Mouse (Mus musculus): ENCODE measurements around the gene Epb41l3. TPM values are rescaled to one million over a fixed set of nuclear protein-coding genes. Genes with fewer than 3 reads are reported as not detected.

Gene Epb41l3
- polyA plus RNA-seq, 1 experiment from 2014 or later: 91.8 TPM

DNA sequence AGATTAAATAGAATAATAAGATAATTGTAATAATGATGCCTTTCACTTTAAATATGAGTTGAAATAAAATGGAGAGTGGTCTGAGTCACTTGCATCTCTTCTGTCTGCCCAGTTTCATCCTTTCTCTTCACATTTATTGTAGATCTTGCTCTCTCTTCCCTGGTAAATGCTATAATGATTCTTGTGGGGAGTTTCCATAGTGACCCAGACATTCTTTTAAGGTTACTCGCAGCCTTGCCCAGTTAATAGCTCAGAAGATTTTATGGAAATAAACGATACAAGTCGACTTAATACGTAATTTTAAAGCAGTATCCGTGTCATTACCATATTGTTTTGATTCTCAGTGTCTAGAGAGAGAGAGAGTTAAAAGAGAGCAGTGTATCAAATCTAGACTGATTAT, 154.0 kb downstream of the Epb41l3 start:
- no peak overlapping the region for H3K4me2 ChIP-seq
- no peaks in the 10 kb centered on the region for H3K9me3 ChIP-seq
- H3K36me3 ChIP-seq: no peaks in the 10 kb centered on the region
- H3K9ac ChIP-seq: no peak overlapping the region
- H3K27me3 ChIP-seq: no peaks in the 10 kb centered on the region
- peaks cover 41% of the 10 kb centered on the region for H3K4me1 ChIP-seq (replicated peaks)
- H3K27ac ChIP-seq (replicated peaks): peak overlapping the region; percentile 74
- ATAC-seq (ENCODE audit: low FRiP score, low read depth): no peak
- 69% methylated on average over 5 of the region's 5 CpGs for WGBS
- H3K4me3 ChIP-seq: no peak overlapping the region

DNA sequence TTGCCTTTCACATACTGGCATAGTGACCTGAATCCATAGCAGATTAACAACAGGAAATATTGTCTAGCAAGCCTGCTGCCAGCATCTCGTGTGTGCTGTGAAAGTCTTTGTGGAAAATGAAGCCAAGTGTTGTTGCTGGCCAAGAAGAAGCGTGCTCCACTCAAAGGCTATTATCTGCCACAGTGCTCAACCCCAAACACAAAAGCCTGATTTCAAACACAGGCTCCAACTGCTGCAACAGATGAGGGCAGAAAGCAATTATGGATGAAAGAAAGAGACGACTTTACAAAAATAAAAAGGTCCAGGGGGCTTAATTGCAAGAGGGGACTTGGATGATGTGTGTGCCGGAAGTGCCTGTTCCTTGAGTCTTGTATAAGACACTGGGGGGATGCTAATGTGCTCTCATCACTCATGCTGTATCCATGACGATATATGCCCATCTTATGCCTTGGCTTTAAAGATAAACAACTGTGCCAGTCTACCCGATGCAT, 154.7 kb downstream of the Epb41l3 start:
- 14% methylated on average over 6 of the region's 6 CpGs for WGBS
- Histone ChIP-seq H3K27me3 (no peaks in the 10 kb centered on the region), H3K27ac (replicated peaks) (peak overlapping the region; percentile 74), H3K4me3 (no peak overlapping the region), H3K4me2 (0 out of 2 replicates have a peak overlapping the region, but pooled peaks have one; percentile 18), H3K9me3 (no peaks in the 10 kb centered on the region), H3K4me1 (replicated peaks) (peaks cover 41% of the 10 kb centered on the region), H3K9ac (no peak overlapping the region), H3K36me3 (no peaks in the 10 kb centered on the region)
- ATAC-seq (ENCODE audit: low FRiP score, low read depth): peak; percentile 82; the same call in 1 of the 2 replicates

GRCm38 (mm10) chr17:69231360-69231759, 155.9 kb downstream of the Epb41l3 start:
- H3K27me3 ChIP-seq: no peaks in the 10 kb centered on the region
- ATAC-seq (ENCODE audit: low FRiP score, low read depth): no peak
- H3K27ac ChIP-seq (replicated peaks): peak overlapping the region; percentile 2; the same call in 1 of the 2 replicates
- no peaks in the 10 kb centered on the region for H3K36me3 ChIP-seq
- H3K9ac ChIP-seq: no peak overlapping the region
- H3K4me3 ChIP-seq: no peak overlapping the region
- no peaks in the 10 kb centered on the region for H3K9me3 ChIP-seq
- WGBS: 49% methylated on average over 5 of the region's 5 CpGs
- H3K4me2 ChIP-seq: no peak overlapping the region
- H3K4me1 ChIP-seq (replicated peaks): peaks cover 41% of the 10 kb centered on the region

GRCm38 (mm10) chr17:69237172-69237571, 161.7 kb downstream of the Epb41l3 start:
- Histone ChIP-seq H3K4me2 (no peak overlapping the region), H3K4me1 (replicated peaks) (peaks cover under 1% of the 10 kb centered on the region), H3K4me3 (no peak overlapping the region), H3K27me3 (no peaks in the 10 kb centered on the region), H3K27ac (replicated peaks) (no peak overlapping the region), H3K9ac (no peak overlapping the region), H3K36me3 (no peaks in the 10 kb centered on the region), H3K9me3 (no peaks in the 10 kb centered on the region)
- peak; percentile 19; the same call in 1 of the 2 replicates for ATAC-seq (ENCODE audit: low FRiP score, low read depth)
- 100% methylated on average over 3 of the region's 3 CpGs for WGBS

- H3K9ac ChIP-seq: no peak overlapping the region
- H3K9me3 ChIP-seq: no peaks in the 10 kb centered on the region
- no peaks in the 10 kb centered on the region for H3K4me1 ChIP-seq (replicated peaks)
- no peak overlapping the region for H3K4me3 ChIP-seq
- peak; percentile 56; the same call in 1 of the 2 replicates for ATAC-seq (ENCODE audit: low FRiP score, low read depth)
- WGBS: 93% methylated on average over 4 of the region's 4 CpGs
- no peak overlapping the region for H3K27ac ChIP-seq (replicated peaks)
- no peak overlapping the region for H3K4me2 ChIP-seq
- no peaks in the 10 kb centered on the region for H3K36me3 ChIP-seq
- H3K27me3 ChIP-seq: no peaks in the 10 kb centered on the region
Observed at GRCm38 (mm10) chr17:69238810-69239373, 163.4 kb downstream of the Epb41l3 start.

GRCm38 (mm10) chr17:69239423-69239822, 163.9 kb downstream of the Epb41l3 start:
- Histone ChIP-seq H3K4me2 (no peak overlapping the region), H3K9ac (no peak overlapping the region), H3K4me3 (no peak overlapping the region), H3K9me3 (no peaks in the 10 kb centered on the region), H3K4me1 (replicated peaks) (no peaks in the 10 kb centered on the region), H3K27ac (replicated peaks) (no peak overlapping the region), H3K36me3 (no peaks in the 10 kb centered on the region), H3K27me3 (no peaks in the 10 kb centered on the region)
- no peak for ATAC-seq (ENCODE audit: low FRiP score, low read depth)
- 77% methylated on average over 6 of the region's 6 CpGs for WGBS

DNA sequence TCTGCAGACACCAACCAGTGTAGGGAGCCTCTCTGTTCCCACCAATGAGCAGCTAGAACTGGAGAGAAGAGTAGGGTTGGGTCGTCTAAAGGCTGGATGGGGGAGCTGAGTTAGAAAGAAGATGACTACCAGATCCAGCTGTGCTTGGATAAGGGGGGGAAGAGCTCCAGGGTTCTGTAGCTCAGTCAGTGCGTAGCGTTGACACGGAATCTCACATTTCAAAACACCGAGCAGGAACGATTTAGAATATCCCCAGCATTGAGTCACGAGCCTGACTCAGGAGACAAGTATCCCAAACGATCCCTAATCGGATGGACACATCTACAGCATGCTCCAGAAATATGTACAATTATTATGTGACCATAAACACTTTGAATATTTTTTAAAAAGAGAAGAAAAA, 180.4 kb downstream of the Epb41l3 start:
- H3K27me3 ChIP-seq: no peaks in the 10 kb centered on the region
- H3K27ac ChIP-seq (replicated peaks): no peak overlapping the region
- H3K4me2 ChIP-seq: no peak overlapping the region
- no peaks in the 10 kb centered on the region for H3K9me3 ChIP-seq
- H3K4me3 ChIP-seq: no peak overlapping the region
- H3K4me1 ChIP-seq (replicated peaks): no peaks in the 10 kb centered on the region
- H3K9ac ChIP-seq: no peak overlapping the region
- H3K36me3 ChIP-seq: peaks cover 15% of the 10 kb centered on the region; the same call in 1 of the 2 replicates
- 89% methylated on average over 9 of the region's 9 CpGs for WGBS
- ATAC-seq (ENCODE audit: low FRiP score, low read depth): no peak

DNA sequence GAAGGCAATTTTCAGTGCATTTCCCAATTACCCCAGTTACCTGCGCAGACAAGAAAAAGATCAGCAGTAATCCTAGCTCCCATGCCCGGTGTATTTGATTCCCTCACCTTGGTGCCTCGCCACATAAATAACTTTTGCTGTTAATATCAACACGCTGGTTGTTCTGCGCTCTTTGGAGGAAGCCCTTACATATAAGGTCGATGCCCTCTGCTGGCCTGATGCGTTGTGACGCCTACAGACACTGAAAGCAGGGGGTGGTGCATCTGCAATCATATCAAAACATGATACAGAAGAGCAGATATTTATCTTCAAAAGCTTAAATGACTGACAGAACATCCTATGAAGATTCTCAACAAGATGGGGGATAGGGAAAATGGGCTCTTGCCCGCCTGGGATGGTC, 181.0 kb downstream of the Epb41l3 start:
- peak; percentile 56; the same call in 1 of the 2 replicates for ATAC-seq (ENCODE audit: low FRiP score, low read depth)
- H3K9me3 ChIP-seq: no peaks in the 10 kb centered on the region
- no peak overlapping the region for H3K9ac ChIP-seq
- H3K4me2 ChIP-seq: no peak overlapping the region
- no peaks in the 10 kb centered on the region for H3K4me1 ChIP-seq (replicated peaks)
- 49% methylated on average over 9 of the region's 9 CpGs for WGBS
- peaks cover 15% of the 10 kb centered on the region; the same call in 1 of the 2 replicates for H3K36me3 ChIP-seq
- H3K27me3 ChIP-seq: no peaks in the 10 kb centered on the region
- H3K27ac ChIP-seq (replicated peaks): no peak overlapping the region
- no peak overlapping the region for H3K4me3 ChIP-seq

- ATAC-seq (ENCODE audit: low FRiP score, low read depth): no peak; the same call in 1 of the 2 replicates
- 0 out of 2 replicates have a peak overlapping the region, but pooled peaks have one; percentile 15 for H3K9ac ChIP-seq
- no peak overlapping the region for H3K4me2 ChIP-seq
- H3K36me3 ChIP-seq: peaks cover 11% of the 10 kb centered on the region; the same call in 1 of the 2 replicates
- H3K27me3 ChIP-seq: no peaks in the 10 kb centered on the region
- H3K27ac ChIP-seq (replicated peaks): peak overlapping the region; percentile 5; the same call in 1 of the 2 replicates
- 32% methylated on average over 15 of the region's 15 CpGs for WGBS
- H3K4me3 ChIP-seq: no peak overlapping the region
- H3K4me1 ChIP-seq (replicated peaks): peaks cover 16% of the 10 kb centered on the region; the same call in 1 of the 2 replicates
- H3K9me3 ChIP-seq: no peaks in the 10 kb centered on the region
Observed at GRCm38 (mm10) chr17:69263810-69264565, 188.5 kb downstream of the Epb41l3 start.

- Histone ChIP-seq H3K4me1 (replicated peaks) (peaks cover 16% of the 10 kb centered on the region; the same call in 1 of the 2 replicates), H3K4me3 (no peak overlapping the region), H3K36me3 (0 out of 2 replicates have a peak, but pooled peaks cover 2% of the 10 kb centered on the region), H3K27me3 (no peaks in the 10 kb centered on the region), H3K27ac (replicated peaks) (no peak overlapping the region), H3K4me2 (no peak overlapping the region), H3K9me3 (no peaks in the 10 kb centered on the region), H3K9ac (no peak overlapping the region)
- no peak for ATAC-seq (ENCODE audit: low FRiP score, low read depth)
- 61% methylated on average over 4 of the region's 4 CpGs for WGBS
Observed at GRCm38 (mm10) chr17:69265171-69265570, 189.7 kb downstream of the Epb41l3 start.

DNA sequence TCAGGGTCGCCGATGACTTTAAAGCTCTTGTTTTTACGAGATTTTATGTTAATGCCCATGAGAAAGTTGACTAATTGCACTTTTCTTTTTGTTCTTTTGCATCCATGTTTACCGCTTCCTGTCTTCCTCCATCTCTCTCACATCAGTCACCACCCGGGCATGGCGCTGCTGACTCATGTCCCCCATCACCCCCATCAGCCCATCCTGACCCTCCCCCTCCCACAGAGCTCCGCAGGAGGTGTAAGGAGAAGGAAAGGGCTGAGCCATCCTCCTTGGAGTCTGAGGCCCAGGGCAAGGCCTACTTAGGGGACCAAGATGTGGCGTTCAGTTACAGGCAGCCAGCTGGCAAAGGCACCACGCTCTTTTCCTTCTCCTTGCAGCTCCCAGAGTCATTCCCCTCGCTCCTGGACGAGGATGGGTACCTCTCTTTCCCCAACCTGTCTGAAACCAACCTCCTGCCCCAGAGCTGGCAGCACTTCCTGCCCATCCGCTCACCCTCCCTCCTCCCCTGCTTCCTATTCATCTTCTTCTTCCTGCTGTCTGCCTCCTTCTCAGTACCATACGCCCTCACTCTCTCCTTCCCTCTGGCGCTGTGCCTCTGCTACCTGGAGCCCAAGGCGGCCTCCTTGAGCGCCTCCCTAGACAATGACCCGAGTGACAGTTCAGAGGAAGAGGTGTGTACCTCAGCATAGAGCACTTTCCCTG, 190.4 kb downstream of the Epb41l3 start:
- H3K9ac ChIP-seq: no peak overlapping the region
- 0 out of 2 replicates have a peak, but pooled peaks cover 5% of the 10 kb centered on the region for H3K36me3 ChIP-seq
- H3K9me3 ChIP-seq: no peaks in the 10 kb centered on the region
- no peak for ATAC-seq (ENCODE audit: low FRiP score, low read depth)
- no peak overlapping the region for H3K4me2 ChIP-seq
- no peak overlapping the region for H3K4me3 ChIP-seq
- no peak overlapping the region for H3K27ac ChIP-seq (replicated peaks)
- no peaks in the 10 kb centered on the region for H3K27me3 ChIP-seq
- peaks cover 16% of the 10 kb centered on the region; the same call in 1 of the 2 replicates for H3K4me1 ChIP-seq (replicated peaks)
- 53% methylated on average over 17 of the region's 17 CpGs for whole genome bisulfite sequencing

Data from hindbrain, embryonic 15.5 days (tissue).